Mouse (Mus musculus) embryonic facial prominence, embryonic 11.5 days (tissue): Measurements from ENCODE around the gene Dpf3. TPM values are rescaled to one million over a fixed set of nuclear protein-coding genes. Genes with fewer than 3 reads are reported as not detected.

Experiments
- ATAC-seq: fragments of 200-750 bp; cut with Nextera tagmentation; replicated peaks from 2 replicates; pipeline ENCODE4 v1.8.0; 2017; ENCODE audit warnings: low read depth; ENCODE audit not compliant: insufficient number of reproducible peaks, low FRiP score, low TSS enrichment
- DNase-seq: peaks from one replicate; pipeline ENCODE4 v3.0.0-alpha.2; 2015; ENCODE audit warnings: low spot score
- H3K27ac ChIP-seq: fragments of 300-500 bp; sonication (generic); replicated peaks from 2 replicates; pipeline ENCODE4 v1.5.1; 2014; ENCODE audit warnings: mild to moderate bottlenecking, low read depth, low read length, control low read depth
- H3K27me3 ChIP-seq: fragments of 300-500 bp; sonication (generic); 2 replicates; pipeline ENCODE4 v1.6.1; 2014; ENCODE audit warnings: mild to moderate bottlenecking, low read length, moderate library complexity, mixed read lengths; ENCODE audit not compliant: control insufficient read depth, insufficient read depth
- H3K36me3 ChIP-seq: fragments of 300-500 bp; sonication (generic); replicated peaks from 2 replicates; pipeline ENCODE4 v1.6.1; 2014; ENCODE audit warnings: low read depth, mild to moderate bottlenecking, low read length, moderate library complexity, mixed read lengths; ENCODE audit not compliant: control insufficient read depth, insufficient read depth
- H3K4me1 ChIP-seq: fragments of 300-500 bp; sonication (generic); 2 replicates; pipeline ENCODE4 v1.6.1; 2014; ENCODE audit warnings: low read length, mixed read lengths; ENCODE audit not compliant: control insufficient read depth, insufficient read depth
- H3K4me2 ChIP-seq: fragments of 300-500 bp; sonication (generic); 2 replicates; pipeline ENCODE4 v1.6.1; 2014; ENCODE audit warnings: low read depth, mild to moderate bottlenecking, control low read depth, low read length, moderate library complexity
- H3K4me3 ChIP-seq: fragments of 300-500 bp; sonication (generic); 2 replicates; pipeline ENCODE4 v1.5.1; 2014; ENCODE audit warnings: low read depth, low read length, control low read depth
- H3K9ac ChIP-seq: fragments of 300-500 bp; sonication (generic); replicated peaks from 2 replicates; pipeline ENCODE4 v1.6.1; 2014; ENCODE audit warnings: mild to moderate bottlenecking, control low read depth, low read length
- H3K9me3 ChIP-seq: fragments of 300-500 bp; sonication (generic); replicated peaks from 2 replicates; pipeline ENCODE4 v1.6.1; 2016; ENCODE audit warnings: mild to moderate bottlenecking, low read length, inconsistent platforms, mixed read lengths; ENCODE audit not compliant: control insufficient read depth
- WGBS: fragments of 180-500 bp; shearing (Covaris S2); extraction: QIAGEN DNeasy Blood & Tissue Kit; methylation state at CpG from one replicate; pipeline ENCODE4 v1.1.7; 2014; 5-methylcytosine and 5-hydroxymethylcytosine counted together
- polyA plus RNA-seq: library from polyadenylated mRNA; unstranded; fragments of >200 nt; fragmentation: Nextera tagmentation; extraction: Ambion mirVana; gene quantifications from 2 replicates; pipeline ENCODE4 v1.2.1, GENCODE M21; 2014

The Dpf3 gene
- polyA plus RNA-seq, 1 experiment from 2014 or later: 2.0 TPM

- WGBS: 63% methylated on average over 8 of the region's 8 CpGs
- no peaks in the 10 kb centered on the region for H3K36me3 ChIP-seq
- no peaks in the 10 kb centered on the region for H3K4me1 ChIP-seq
- no peaks in the 10 kb centered on the region for H3K9me3 ChIP-seq
- no peaks in the 10 kb centered on the region for H3K27me3 ChIP-seq
- DNase-seq (no peak), ATAC-seq (no peak)
- no peak overlapping the region for H3K4me2 ChIP-seq
- no peak overlapping the region for H3K9ac ChIP-seq
- H3K4me3 ChIP-seq: no peak overlapping the region
- no peak overlapping the region for H3K27ac ChIP-seq
These were observed 279.5 kb downstream of the Dpf3 start for GRCm38 (mm10) chr12:83208011-83208410.

GRCm38 (mm10) chr12:83207481-83207880 is 280.0 kb downstream of the Dpf3 start:
- Histone ChIP-seq H3K27me3 (no peaks in the 10 kb centered on the region), H3K9ac (no peak overlapping the region), H3K36me3 (no peaks in the 10 kb centered on the region), H3K4me2 (no peak overlapping the region), H3K9me3 (no peaks in the 10 kb centered on the region), H3K4me1 (no peaks in the 10 kb centered on the region), H3K4me3 (no peak overlapping the region), H3K27ac (no peak overlapping the region)
- WGBS: 73% methylated on average over 5 of the region's 5 CpGs
- DNase-seq: no peak
- ATAC-seq: no peak

GRCm38 (mm10) chr12:83206866-83207265 is 280.6 kb downstream of the Dpf3 start:
- no peak for ATAC-seq
- Histone ChIP-seq H3K27ac (no peak overlapping the region), H3K4me1 (no peaks in the 10 kb centered on the region), H3K9ac (no peak overlapping the region), H3K27me3 (no peaks in the 10 kb centered on the region), H3K9me3 (no peaks in the 10 kb centered on the region), H3K4me2 (no peak overlapping the region), H3K4me3 (no peak overlapping the region), H3K36me3 (no peaks in the 10 kb centered on the region)
- DNase-seq: no peak
- 68% methylated on average over 6 of the region's 6 CpGs for WGBS

GRCm38 (mm10) chr12:83204361-83204760 is 283.2 kb downstream of the Dpf3 start:
- Histone ChIP-seq H3K9me3 (no peaks in the 10 kb centered on the region), H3K27me3 (no peaks in the 10 kb centered on the region), H3K4me1 (peaks cover 2% of the 10 kb centered on the region; the same call in 1 of the 2 replicates), H3K27ac (no peak overlapping the region), H3K4me3 (no peak overlapping the region), H3K4me2 (no peak overlapping the region), H3K36me3 (no peaks in the 10 kb centered on the region), H3K9ac (no peak overlapping the region)
- DNase-seq: no peak
- 69% methylated on average over 5 of the region's 5 CpGs for WGBS
- no peak for ATAC-seq

- Histone ChIP-seq H3K9ac (no peak overlapping the region), H3K27ac (no peak overlapping the region)
These were observed 285.8 kb downstream of the Dpf3 start for GRCm38 (mm10) chr12:83201674-83202073.

GRCm38 (mm10) chr12:83180561-83180960 is 307.0 kb downstream of the Dpf3 start:
- WGBS: 79% methylated on average over 6 of the region's 6 CpGs
- Histone ChIP-seq H3K9me3 (no peaks in the 10 kb centered on the region), H3K27me3 (no peaks in the 10 kb centered on the region), H3K4me1 (no peaks in the 10 kb centered on the region), H3K4me2 (no peak overlapping the region), H3K9ac (no peak overlapping the region), H3K27ac (no peak overlapping the region), H3K4me3 (no peak overlapping the region), H3K36me3 (no peaks in the 10 kb centered on the region)
- no peak for DNase-seq
- ATAC-seq: no peak

More at GRCm38 (mm10) chr12:83201674-83202073, 285.8 kb downstream of the Dpf3 start:
- DNase-seq (no peak), ATAC-seq (0 out of 2 replicates have a peak, but pooled peaks have one; percentile 17)
- Histone ChIP-seq H3K4me3 (no peak overlapping the region), H3K4me2 (no peak overlapping the region), H3K36me3 (no peaks in the 10 kb centered on the region), H3K27me3 (no peaks in the 10 kb centered on the region), H3K9me3 (no peaks in the 10 kb centered on the region), H3K4me1 (peaks cover 2% of the 10 kb centered on the region; the same call in 1 of the 2 replicates)
- WGBS: 25% methylated on average over 3 of the region's 3 CpGs

GRCm38 (mm10) chr12:83179860-83180259 is 307.7 kb downstream of the Dpf3 start:
- H3K36me3 ChIP-seq: no peaks in the 10 kb centered on the region
- ATAC-seq (no peak), DNase-seq (no peak)
- no peaks in the 10 kb centered on the region for H3K27me3 ChIP-seq
- no peaks in the 10 kb centered on the region for H3K9me3 ChIP-seq
- H3K4me1 ChIP-seq: no peaks in the 10 kb centered on the region
- no peak overlapping the region for H3K4me3 ChIP-seq
- H3K27ac ChIP-seq: no peak overlapping the region
- 53% methylated on average over 1 of the region's 1 CpGs for WGBS
- H3K4me2 ChIP-seq: no peak overlapping the region
- no peak overlapping the region for H3K9ac ChIP-seq

GRCm38 (mm10) chr12:83178770-83179169 is 308.7 kb downstream of the Dpf3 start:
- DNase-seq (no peak), ATAC-seq (no peak)
- H3K4me1 ChIP-seq: no peaks in the 10 kb centered on the region
- no peak overlapping the region for H3K4me3 ChIP-seq
- H3K9me3 ChIP-seq: no peaks in the 10 kb centered on the region
- H3K9ac ChIP-seq: no peak overlapping the region
- no peak overlapping the region for H3K4me2 ChIP-seq
- no peaks in the 10 kb centered on the region for H3K27me3 ChIP-seq
- H3K36me3 ChIP-seq: no peaks in the 10 kb centered on the region
- 71% methylated on average over 2 of the region's 2 CpGs for WGBS
- H3K27ac ChIP-seq: no peak overlapping the region
